17 mouse cellular contexts compared by ENCODE assay signal in genomic region chr11:6059162-6059561, GRCm38 (mm10).
"Had no signal": no experiment of that assay in that cellular context is flagged by ENCODE, and none has a peak within 500 bp of the region (broad histone marks: within the 10 kb centered on the region; RNA-seq: fewer than 3 reads in every experiment).

No protein-coding gene starts in this region.

- DNase-seq: lung, adult 2 months; lung, postnatal 14 days; lung, postnatal 36 days; retina, postnatal 1 day; right cerebral cortex, adult 18-20 months; right cerebral cortex, postnatal 25 days; right cerebral cortex, postnatal 4 days; spleen, adult 18-20 months; thymus, adult 18-20 months; thymus, postnatal 14 days; thymus, postnatal 36 days had no signal

- H3K4me3 ChIP-seq: lung, embryonic 15.5 days; megakaryocyte, embryonic 14.5 days; midbrain, embryonic 13.5 days; midbrain, embryonic 15.5 days; neural tube, embryonic 12.5 days had no signal

- H3K27ac ChIP-seq: lung, embryonic 15.5 days; macrophage; midbrain, embryonic 13.5 days; midbrain, embryonic 15.5 days; neural tube, embryonic 12.5 days had no signal
